Mouse (Mus musculus) embryonic facial prominence, embryonic 10.5 days (tissue): Measurements from ENCODE around the gene Trib3. TPM values are rescaled to one million over a fixed set of nuclear protein-coding genes. Genes with fewer than 3 reads are reported as not detected.

Source experiments
- DNase-seq: peaks from one replicate; pipeline ENCODE4 v3.0.0-alpha.2; 2017; ENCODE audit warnings: low spot score
- H3K27ac ChIP-seq: fragments of 300-500 bp; sonication (generic); replicated peaks from 2 replicates; pipeline ENCODE4 v1.5.1; 2016; ENCODE audit warnings: mild to moderate bottlenecking
- H3K27me3 ChIP-seq: fragments of 300-500 bp; sonication (generic); replicated peaks from 2 replicates; pipeline ENCODE4 v1.6.1; 2016; ENCODE audit warnings: low read depth, mild to moderate bottlenecking; ENCODE audit not compliant: poor library complexity, severe bottlenecking
- H3K36me3 ChIP-seq: fragments of 300-500 bp; sonication (generic); replicated peaks from 2 replicates; pipeline ENCODE4 v1.6.1; 2016; ENCODE audit warnings: mild to moderate bottlenecking, moderate library complexity
- H3K4me1 ChIP-seq: fragments of 300-500 bp; sonication (generic); 2 replicates; pipeline ENCODE4 v1.6.1; 2016
- H3K4me3 ChIP-seq: fragments of 300-500 bp; sonication (generic); 2 replicates; pipeline ENCODE4 v1.5.1; 2016; ENCODE audit warnings: mild to moderate bottlenecking, moderate library complexity
- H3K9me3 ChIP-seq: fragments of 300-500 bp; sonication (generic); 2 replicates; pipeline ENCODE4 v1.6.1; 2016; ENCODE audit warnings: mild to moderate bottlenecking
- WGBS: fragments of 180-500 bp; shearing (Covaris S2); methylation state at CpG from one replicate; pipeline ENCODE4 v1.1.7; 2016; 5-methylcytosine and 5-hydroxymethylcytosine counted together
- polyA plus RNA-seq: library from polyadenylated mRNA; unstranded; fragments of >200 nt; fragmentation: Nextera tagmentation; extraction: Ambion mirVana; gene quantifications from 2 replicates; pipeline ENCODE4 v1.2.1, GENCODE M21; 2016

Gene Trib3
- polyA plus RNA-seq = 2.5 and 3.0 TPM in 2 replicates

- peak; percentile 86 for DNase-seq
- WGBS = under 1% methylated on average over 52 of the region's 52 CpGs
- Histone ChIP-seq H3K36me3 (no peaks in the 10 kb centered on the region), H3K4me1 (peaks cover 23% of the 10 kb centered on the region), H3K27ac (peak within 1 kb of the TSS; percentile 78), H3K27me3 (peaks cover 33% of the 10 kb centered on the region), H3K4me3 (peak within 1 kb of the TSS; percentile 71), H3K9me3 (no peaks in the 10 kb centered on the region)
These were observed at the start of gene Trib3 for GRCm38 (mm10) chr2:152343329-152344213. TSS of gene Trib3 (minus strand) at chr2:152344032.

- H3K27ac ChIP-seq = no peak overlapping the region
- no peaks in the 10 kb centered on the region for H3K9me3 ChIP-seq
- peak overlapping the region; percentile 94 for H3K4me3 ChIP-seq
- H3K4me1 ChIP-seq = peaks cover 39% of the 10 kb centered on the region
- 50% methylated on average over 9 of the region's 9 CpGs for WGBS
- H3K27me3 ChIP-seq = 0 out of 2 replicates have a peak, but pooled peaks cover 5% of the 10 kb centered on the region
- peaks cover 19% of the 10 kb centered on the region for H3K36me3 ChIP-seq
- no peak for DNase-seq
These were observed 49.6 kb upstream of the Trib3 start for GRCm38 (mm10) chr2:152393225-152394017.

- Histone ChIP-seq H3K4me3 (no peak overlapping the region), H3K36me3 (peaks cover 19% of the 10 kb centered on the region), H3K27me3 (0 out of 2 replicates have a peak, but pooled peaks cover 5% of the 10 kb centered on the region), H3K9me3 (no peaks in the 10 kb centered on the region), H3K27ac (no peak overlapping the region), H3K4me1 (peaks cover 35% of the 10 kb centered on the region)
- DNase-seq = peak; percentile 45
- 17% methylated on average over 3 of the region's 3 CpGs for WGBS
These were observed 49.0 kb upstream of the Trib3 start for GRCm38 (mm10) chr2:152392786-152393185.

GRCm38 (mm10) chr2:152384191-152384590 lies 40.4 kb upstream of the Trib3 start:
- 88% methylated on average over 4 of the region's 4 CpGs for WGBS

GRCm38 (mm10) chr2:152376345-152376741 lies 32.5 kb upstream of the Trib3 start, which contains the start of gene Nrsn2:
TSS of gene Nrsn2 (minus strand) at chr2:152376638.
- Histone ChIP-seq H3K36me3 (no peaks in the 10 kb centered on the region), H3K4me1 (peaks cover 30% of the 10 kb centered on the region), H3K4me3 (peak within 1 kb of the TSS; percentile 47), H3K27me3 (peaks cover 48% of the 10 kb centered on the region), H3K9me3 (no peaks in the 10 kb centered on the region), H3K27ac (peak within 1 kb of the TSS; percentile 69)
- peak; percentile 67 for DNase-seq
- WGBS = 4% methylated on average over 16 of the region's 16 CpGs

More at GRCm38 (mm10) chr2:152384191-152384590, 40.4 kb upstream of the Trib3 start:
- no peak for DNase-seq
- Histone ChIP-seq H3K4me3 (no peak overlapping the region), H3K9me3 (0 out of 2 replicates have a peak, but pooled peaks cover 5% of the 10 kb centered on the region), H3K27me3 (0 out of 2 replicates have a peak, but pooled peaks cover 5% of the 10 kb centered on the region), H3K27ac (no peak overlapping the region), H3K4me1 (no peaks in the 10 kb centered on the region), H3K36me3 (no peaks in the 10 kb centered on the region)

GRCm38 (mm10) chr2:152375652-152376344 lies 32.0 kb upstream of the Trib3 start:
- WGBS = 4% methylated on average over 21 of the region's 21 CpGs
- peaks cover 30% of the 10 kb centered on the region for H3K4me1 ChIP-seq
- H3K4me3 ChIP-seq = peak overlapping the region; percentile 47
- no peaks in the 10 kb centered on the region for H3K36me3 ChIP-seq
- peaks cover 48% of the 10 kb centered on the region for H3K27me3 ChIP-seq
- peak; percentile 78 for DNase-seq
- no peaks in the 10 kb centered on the region for H3K9me3 ChIP-seq
- peak overlapping the region; percentile 69 for H3K27ac ChIP-seq

GRCm38 (mm10) chr2:152373547-152373946 lies 29.7 kb upstream of the Trib3 start:
- H3K4me3 ChIP-seq = no peak overlapping the region
- DNase-seq = no peak
- H3K36me3 ChIP-seq = no peaks in the 10 kb centered on the region
- WGBS = 88% methylated on average over 9 of the region's 9 CpGs
- H3K4me1 ChIP-seq = peaks cover 38% of the 10 kb centered on the region
- H3K9me3 ChIP-seq = no peaks in the 10 kb centered on the region
- peaks cover 58% of the 10 kb centered on the region for H3K27me3 ChIP-seq
- no peak overlapping the region for H3K27ac ChIP-seq

- WGBS = 63% methylated on average over 4 of the region's 4 CpGs
- no peak for DNase-seq
- H3K27me3 ChIP-seq = peaks cover 50% of the 10 kb centered on the region
These were observed 28.8 kb upstream of the Trib3 start for GRCm38 (mm10) chr2:152372661-152373060.

GRCm38 (mm10) chr2:152372104-152372503 lies 28.3 kb upstream of the Trib3 start:
- H3K27ac ChIP-seq = no peak overlapping the region
- H3K36me3 ChIP-seq = no peaks in the 10 kb centered on the region
- no peaks in the 10 kb centered on the region for H3K9me3 ChIP-seq
- H3K4me3 ChIP-seq = no peak overlapping the region
- peaks cover 38% of the 10 kb centered on the region for H3K4me1 ChIP-seq
- WGBS = 87% methylated on average over 7 of the region's 7 CpGs
- no peak for DNase-seq
- peaks cover 44% of the 10 kb centered on the region for H3K27me3 ChIP-seq

More at GRCm38 (mm10) chr2:152372661-152373060, 28.8 kb upstream of the Trib3 start:
- Histone ChIP-seq H3K36me3 (no peaks in the 10 kb centered on the region), H3K4me1 (peaks cover 38% of the 10 kb centered on the region), H3K9me3 (no peaks in the 10 kb centered on the region), H3K4me3 (no peak overlapping the region), H3K27ac (no peak overlapping the region)

- H3K4me3 ChIP-seq = peak overlapping the region; percentile 11; the same call in 1 of the 2 replicates
These were observed 24.8 kb upstream of the Trib3 start for GRCm38 (mm10) chr2:152368532-152369140.

GRCm38 (mm10) chr2:152367917-152368316 lies 24.1 kb upstream of the Trib3 start:
- Histone ChIP-seq H3K27ac (no peak overlapping the region), H3K4me1 (peaks cover 14% of the 10 kb centered on the region), H3K27me3 (peaks cover 10% of the 10 kb centered on the region), H3K4me3 (no peak overlapping the region), H3K36me3 (no peaks in the 10 kb centered on the region), H3K9me3 (no peaks in the 10 kb centered on the region)
- no peak for DNase-seq
- 88% methylated on average over 5 of the region's 5 CpGs for WGBS

More at GRCm38 (mm10) chr2:152368532-152369140, 24.8 kb upstream of the Trib3 start:
- Histone ChIP-seq H3K27ac (no peak overlapping the region), H3K4me1 (peaks cover 11% of the 10 kb centered on the region), H3K9me3 (no peaks in the 10 kb centered on the region), H3K27me3 (peaks cover 10% of the 10 kb centered on the region), H3K36me3 (no peaks in the 10 kb centered on the region)
- DNase-seq = peak; percentile 72
- WGBS = 30% methylated on average over 14 of the region's 14 CpGs
